Mouse (Mus musculus): Measurements from ENCODE around the gene Atl1. TPM values are rescaled to one million over a fixed set of nuclear protein-coding genes. Genes with fewer than 3 reads are reported as not detected.
A peak's percentile ranks its signal among the peaks of the same experiment; 100 is the strongest.

Gene Atl1
- polyA plus RNA-seq, 1 experiment: 79.9 TPM

DNA sequence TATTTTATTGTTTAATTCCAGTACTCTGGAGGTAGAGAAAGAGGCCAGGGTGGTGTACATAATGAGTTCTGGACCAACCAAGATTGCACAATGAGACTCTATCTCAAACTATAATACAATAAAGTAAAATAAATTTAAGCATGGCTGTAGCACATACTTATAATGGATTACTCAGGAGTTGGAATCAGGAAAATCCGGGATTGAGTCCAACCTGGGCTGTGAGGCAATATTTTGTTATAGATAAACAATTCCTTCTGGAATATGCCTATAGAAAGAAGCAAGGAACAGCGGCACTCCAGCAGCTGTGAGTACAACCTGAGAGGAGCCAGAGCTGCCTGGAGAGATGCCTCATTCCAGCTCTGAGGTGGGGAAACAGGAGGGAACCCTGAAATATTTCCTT is 12.6 kb downstream of the Atl1 start:
- DNase-seq: no peak

DNA sequence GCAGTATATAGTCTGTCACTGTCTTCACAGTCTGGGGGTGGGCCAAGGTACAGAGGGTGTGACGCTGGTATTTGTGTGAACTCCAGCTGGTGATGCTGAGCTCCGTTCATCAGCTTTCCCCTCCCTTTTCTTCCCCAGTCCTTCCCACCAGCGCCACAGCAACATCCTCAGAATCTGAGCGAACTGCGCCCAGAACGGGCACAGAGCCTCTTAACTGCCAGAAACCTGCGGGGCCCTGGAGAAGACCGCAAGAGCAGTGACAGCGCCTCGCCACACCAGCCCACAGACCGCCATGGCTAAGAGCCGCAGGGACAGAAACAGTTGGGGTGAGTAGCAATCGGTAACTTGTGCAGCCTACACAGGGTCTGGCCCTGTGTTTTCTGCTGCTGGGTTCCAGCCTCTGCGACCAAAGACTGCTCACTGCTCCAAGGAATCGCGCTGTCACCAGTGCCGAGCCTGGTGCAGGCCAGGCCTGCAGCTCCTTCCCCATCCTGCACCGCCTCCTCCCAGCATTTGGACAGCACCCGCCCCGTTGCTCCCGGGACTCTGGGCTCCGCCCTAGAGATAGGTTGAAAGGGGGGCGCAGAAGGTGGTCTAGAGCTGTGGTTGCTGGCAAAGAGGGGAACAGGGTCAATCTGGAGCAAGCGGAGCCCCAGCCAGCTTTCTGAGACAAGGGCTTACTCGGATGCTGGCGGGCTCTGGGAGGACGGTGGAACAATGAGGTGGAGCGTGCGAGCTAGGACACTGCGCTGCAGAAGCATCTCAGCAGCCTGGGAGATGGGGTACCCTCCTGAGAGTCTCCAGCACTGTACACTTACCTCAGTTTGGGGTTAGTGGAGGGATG is 15.5 kb downstream of the Atl1 start:
- Histone ChIP-seq H3K27me3 (ENCODE audit: control insufficient read depth, insufficient read depth, low read length) (no peaks in the 10 kb centered on the region), H3K4me1 (ENCODE audit: control insufficient read depth, insufficient read depth, low read length) (peaks cover 2% of the 10 kb centered on the region; the same call in 1 of the 2 replicates), H3K27ac (ENCODE audit: insufficient read depth, low read length) (peak overlapping the region; percentile 82), H3K4me3 (replicated peaks; ENCODE audit: insufficient read depth, low read depth, low read length) (peak overlapping the region; percentile 69)
- peak; percentile 86 to 87 for DNase-seq
- no peak for TF ChIP-seq CTCF (IDR thresholded peaks at IDR 0.05; ENCODE audit: borderline replicate concordance, insufficient read depth, low read depth, low read length)
- peak; percentile 65; the same call in 1 of the 2 replicates for TF ChIP-seq POLR2A (IDR thresholded peaks at IDR 0.05; ENCODE audit: borderline replicate concordance, insufficient read depth, low read length)
- 2% methylated on average over 30 of the region's 30 CpGs for WGBS

More for the DNA sequence above, 12.6 kb downstream of the Atl1 start:
- TF ChIP-seq CTCF (IDR thresholded peaks at IDR 0.05; ENCODE audit: borderline replicate concordance, insufficient read depth, low read depth, low read length) (no peak), POLR2A (IDR thresholded peaks at IDR 0.05; ENCODE audit: borderline replicate concordance, insufficient read depth, low read length) (no peak)
- Histone ChIP-seq H3K27me3 (ENCODE audit: control insufficient read depth, insufficient read depth, low read length) (no peaks in the 10 kb centered on the region), H3K27ac (ENCODE audit: insufficient read depth, low read length) (no peak overlapping the region), H3K4me1 (ENCODE audit: control insufficient read depth, insufficient read depth, low read length) (peaks cover 2% of the 10 kb centered on the region; the same call in 1 of the 2 replicates), H3K4me3 (replicated peaks; ENCODE audit: insufficient read depth, low read depth, low read length) (no peak overlapping the region)
- WGBS: 86% methylated on average over 2 of the region's 2 CpGs

DNA sequence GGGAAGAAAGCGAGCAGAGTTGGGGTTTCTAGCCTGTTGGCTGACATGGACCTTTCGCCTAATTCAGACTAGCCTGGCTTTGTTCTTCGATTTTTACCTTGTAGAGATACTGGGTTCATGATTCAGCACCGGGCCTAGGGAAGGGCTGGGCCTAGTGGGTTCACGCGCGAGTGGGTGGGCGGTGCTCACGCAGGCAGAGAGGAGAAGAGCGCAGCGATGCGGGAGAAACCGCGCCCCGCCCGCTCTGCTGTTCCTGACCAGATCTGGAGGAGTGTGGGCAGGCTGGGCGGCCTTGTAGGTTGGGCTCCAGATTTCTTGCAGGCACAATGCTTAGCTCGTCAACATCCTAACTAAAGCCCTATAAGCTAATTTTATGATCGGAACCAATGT is 16.1 kb downstream of the Atl1 start:
- Histone ChIP-seq H3K27me3 (ENCODE audit: control insufficient read depth, insufficient read depth, low read length) (no peaks in the 10 kb centered on the region), H3K4me1 (ENCODE audit: control insufficient read depth, insufficient read depth, low read length) (peaks cover 2% of the 10 kb centered on the region; the same call in 1 of the 2 replicates)
- 9% methylated on average over 19 of the region's 19 CpGs for WGBS

DNA sequence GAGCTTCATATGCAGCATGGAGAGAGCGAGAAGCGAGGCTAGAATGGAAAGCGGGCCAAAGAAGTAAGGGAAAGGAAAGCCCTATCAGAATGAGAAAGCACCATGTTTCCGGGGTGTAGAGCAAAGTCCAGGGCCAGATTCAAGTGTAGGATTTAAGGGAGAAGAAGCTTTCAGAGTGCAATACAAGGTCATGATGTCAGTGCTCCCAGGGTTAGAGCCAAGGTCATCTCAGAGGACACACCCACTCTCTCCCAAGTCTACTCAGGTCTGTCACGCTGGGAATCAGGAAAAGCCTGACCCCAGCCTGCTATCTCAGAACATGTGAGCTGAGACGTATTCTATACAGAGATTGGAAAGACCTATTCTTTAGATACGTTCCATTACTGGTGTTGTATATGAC is 19.5 kb downstream of the Atl1 start:
- H3K27me3 ChIP-seq (ENCODE audit: control insufficient read depth, insufficient read depth, low read length): no peaks in the 10 kb centered on the region
- WGBS: 90% methylated on average over 7 of the region's 7 CpGs
- no peak for TF ChIP-seq CTCF (IDR thresholded peaks at IDR 0.05; ENCODE audit: borderline replicate concordance, insufficient read depth, low read depth, low read length)
- no peak for TF ChIP-seq POLR2A (IDR thresholded peaks at IDR 0.05; ENCODE audit: borderline replicate concordance, insufficient read depth, low read length)
- DNase-seq: no peak
- H3K4me1 ChIP-seq (ENCODE audit: control insufficient read depth, insufficient read depth, low read length): peaks cover 2% of the 10 kb centered on the region; the same call in 1 of the 2 replicates
- H3K27ac ChIP-seq (ENCODE audit: insufficient read depth, low read length): no peak overlapping the region
- H3K4me3 ChIP-seq (replicated peaks; ENCODE audit: insufficient read depth, low read depth, low read length): no peak overlapping the region

More for the DNA sequence above, 16.1 kb downstream of the Atl1 start:
- Histone ChIP-seq H3K27ac (ENCODE audit: insufficient read depth, low read length) (peak overlapping the region; percentile 82), H3K4me3 (replicated peaks; ENCODE audit: insufficient read depth, low read depth, low read length) (peak overlapping the region; percentile 69)
- TF ChIP-seq POLR2A (IDR thresholded peaks at IDR 0.05; ENCODE audit: borderline replicate concordance, insufficient read depth, low read length) (peak; percentile 44; the same call in 1 of the 2 replicates), CTCF (IDR thresholded peaks at IDR 0.05; ENCODE audit: borderline replicate concordance, insufficient read depth, low read depth, low read length) (no peak)
- peak; percentile 82 to 87 for DNase-seq

DNA sequence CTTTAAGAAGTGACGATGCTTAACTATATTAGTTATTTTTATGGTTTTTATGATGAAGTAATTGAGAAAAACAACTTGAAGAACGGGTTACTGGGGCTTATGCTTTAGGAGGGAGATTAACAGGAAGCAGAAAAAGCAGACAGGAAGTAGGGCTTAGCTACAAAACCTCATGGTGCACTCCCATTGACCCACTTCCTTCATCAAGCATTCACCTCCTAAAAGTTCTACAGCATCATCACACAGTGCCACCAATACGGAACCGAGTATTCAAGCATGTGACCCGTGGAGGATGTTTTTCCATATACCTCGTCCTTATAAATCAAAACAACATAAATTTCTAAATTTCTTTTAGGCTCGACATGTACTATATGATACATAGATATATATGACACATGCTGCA is 20.3 kb downstream of the Atl1 start:
- no peak for TF ChIP-seq CTCF (IDR thresholded peaks at IDR 0.05; ENCODE audit: borderline replicate concordance, insufficient read depth, low read depth, low read length)
- no peak for TF ChIP-seq POLR2A (IDR thresholded peaks at IDR 0.05; ENCODE audit: borderline replicate concordance, insufficient read depth, low read length)
- WGBS: 95% methylated on average over 7 of the region's 7 CpGs
- no peaks in the 10 kb centered on the region for H3K27me3 ChIP-seq (ENCODE audit: control insufficient read depth, insufficient read depth, low read length)
- no peaks in the 10 kb centered on the region; the same call in 1 of the 2 replicates for H3K4me1 ChIP-seq (ENCODE audit: control insufficient read depth, insufficient read depth, low read length)
- H3K27ac ChIP-seq (ENCODE audit: insufficient read depth, low read length): no peak overlapping the region
- no peak for DNase-seq
- H3K4me3 ChIP-seq (replicated peaks; ENCODE audit: insufficient read depth, low read depth, low read length): no peak overlapping the region

DNA sequence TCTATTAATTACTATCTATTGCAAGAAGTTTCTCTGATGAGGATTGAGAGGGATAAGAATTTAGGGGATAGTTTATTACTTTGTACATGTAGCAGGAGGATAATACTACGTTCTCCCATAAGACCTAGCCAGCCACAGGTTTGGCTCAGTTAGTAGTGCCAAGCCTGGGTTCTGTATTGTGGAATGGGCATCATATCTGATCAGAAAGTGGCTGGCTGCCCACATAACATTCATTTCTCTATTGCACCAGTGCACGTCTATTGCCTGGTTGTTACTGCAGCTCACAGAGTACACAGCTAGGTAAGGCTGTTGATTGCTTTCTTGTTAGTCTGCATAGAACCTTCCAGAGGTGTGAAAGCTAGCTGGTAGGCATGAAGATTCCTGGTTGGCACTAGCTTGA is 25.5 kb downstream of the Atl1 start:
- TF ChIP-seq CTCF (IDR thresholded peaks at IDR 0.05; ENCODE audit: borderline replicate concordance, insufficient read depth, low read depth, low read length) (no peak), POLR2A (IDR thresholded peaks at IDR 0.05; ENCODE audit: borderline replicate concordance, insufficient read depth, low read length) (no peak)
- no peaks in the 10 kb centered on the region for H3K27me3 ChIP-seq (ENCODE audit: control insufficient read depth, insufficient read depth, low read length)
- WGBS: 51% methylated on average over 2 of the region's 2 CpGs
- no peak for DNase-seq
- H3K4me3 ChIP-seq (replicated peaks; ENCODE audit: insufficient read depth, low read depth, low read length): no peak overlapping the region
- no peaks in the 10 kb centered on the region; the same call in none of the 2 replicates for H3K4me1 ChIP-seq (ENCODE audit: control insufficient read depth, insufficient read depth, low read length)
- H3K27ac ChIP-seq (ENCODE audit: insufficient read depth, low read length): no peak overlapping the region

DNA sequence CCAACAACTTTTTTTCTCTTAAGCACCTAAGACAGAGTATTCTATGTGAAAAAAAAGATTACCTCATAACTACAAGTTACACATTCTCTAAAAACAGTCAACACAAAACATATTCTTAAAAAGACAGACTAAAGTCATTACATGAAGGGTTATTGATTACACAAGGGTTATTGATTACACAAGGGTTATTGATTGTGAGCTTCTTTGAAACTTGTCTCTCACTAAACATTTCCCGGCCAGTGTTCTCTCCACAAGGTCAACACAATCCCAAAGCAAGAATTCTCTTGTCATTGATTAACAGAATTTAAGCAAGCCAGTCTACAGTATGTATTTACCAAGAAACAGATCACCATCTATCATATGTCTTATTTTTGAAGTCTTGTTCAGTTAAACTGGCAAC is 29.7 kb downstream of the Atl1 start:
- no peak for DNase-seq
- no peak overlapping the region for H3K4me3 ChIP-seq (replicated peaks; ENCODE audit: insufficient read depth, low read depth, low read length)
- H3K27me3 ChIP-seq (ENCODE audit: control insufficient read depth, insufficient read depth, low read length): no peaks in the 10 kb centered on the region
- no peak overlapping the region for H3K27ac ChIP-seq (ENCODE audit: insufficient read depth, low read length)
- TF ChIP-seq CTCF (IDR thresholded peaks at IDR 0.05; ENCODE audit: borderline replicate concordance, insufficient read depth, low read depth, low read length) (no peak), POLR2A (IDR thresholded peaks at IDR 0.05; ENCODE audit: borderline replicate concordance, insufficient read depth, low read length) (no peak)
- peaks cover 4% of the 10 kb centered on the region for H3K4me1 ChIP-seq (ENCODE audit: control insufficient read depth, insufficient read depth, low read length)
- 95% methylated on average over 1 of the region's 1 CpGs for WGBS

DNA sequence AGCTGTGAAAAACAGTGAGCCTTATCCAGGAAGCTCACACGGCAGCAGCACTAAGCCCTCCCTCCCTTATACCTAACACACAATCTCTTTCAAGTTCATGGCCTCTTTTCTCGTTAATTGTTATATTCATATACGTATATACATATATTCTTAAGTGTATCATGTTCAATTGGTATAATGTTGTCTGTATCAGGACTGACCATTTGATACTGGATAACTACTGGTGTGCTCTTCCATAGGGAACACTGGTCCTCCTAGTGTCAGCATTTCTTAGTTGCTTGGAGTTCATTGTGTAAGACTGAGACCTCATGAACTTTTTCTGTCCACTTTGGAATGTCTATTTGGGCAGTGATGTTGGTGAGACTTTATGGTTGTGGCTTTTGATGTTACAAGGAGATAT is 30.7 kb downstream of the Atl1 start:
- whole genome bisulfite sequencing: 87% methylated on average over 3 of the region's 3 CpGs
- TF ChIP-seq CTCF (IDR thresholded peaks at IDR 0.05; ENCODE audit: borderline replicate concordance, insufficient read depth, low read depth, low read length): no peak
- TF ChIP-seq POLR2A (IDR thresholded peaks at IDR 0.05; ENCODE audit: borderline replicate concordance, insufficient read depth, low read length): no peak
- peaks cover 5% of the 10 kb centered on the region for H3K4me1 ChIP-seq (ENCODE audit: control insufficient read depth, insufficient read depth, low read length)
- no peaks in the 10 kb centered on the region for H3K27me3 ChIP-seq (ENCODE audit: control insufficient read depth, insufficient read depth, low read length)
- no peak for DNase-seq
- H3K4me3 ChIP-seq (replicated peaks; ENCODE audit: insufficient read depth, low read depth, low read length): no peak overlapping the region
- no peak overlapping the region for H3K27ac ChIP-seq (ENCODE audit: insufficient read depth, low read length)

Measured in cerebellum, adult 2 months (tissue).